Mouse (Mus musculus): ENCODE measurements around the gene Parl. TPM values are rescaled to one million over a fixed set of nuclear protein-coding genes. Genes with fewer than 3 reads are reported as not detected.

The Parl gene
- polyA plus RNA-seq (2012; rRNA removed), result 52.0 and 61.0 TPM in 2 replicates

DNA sequence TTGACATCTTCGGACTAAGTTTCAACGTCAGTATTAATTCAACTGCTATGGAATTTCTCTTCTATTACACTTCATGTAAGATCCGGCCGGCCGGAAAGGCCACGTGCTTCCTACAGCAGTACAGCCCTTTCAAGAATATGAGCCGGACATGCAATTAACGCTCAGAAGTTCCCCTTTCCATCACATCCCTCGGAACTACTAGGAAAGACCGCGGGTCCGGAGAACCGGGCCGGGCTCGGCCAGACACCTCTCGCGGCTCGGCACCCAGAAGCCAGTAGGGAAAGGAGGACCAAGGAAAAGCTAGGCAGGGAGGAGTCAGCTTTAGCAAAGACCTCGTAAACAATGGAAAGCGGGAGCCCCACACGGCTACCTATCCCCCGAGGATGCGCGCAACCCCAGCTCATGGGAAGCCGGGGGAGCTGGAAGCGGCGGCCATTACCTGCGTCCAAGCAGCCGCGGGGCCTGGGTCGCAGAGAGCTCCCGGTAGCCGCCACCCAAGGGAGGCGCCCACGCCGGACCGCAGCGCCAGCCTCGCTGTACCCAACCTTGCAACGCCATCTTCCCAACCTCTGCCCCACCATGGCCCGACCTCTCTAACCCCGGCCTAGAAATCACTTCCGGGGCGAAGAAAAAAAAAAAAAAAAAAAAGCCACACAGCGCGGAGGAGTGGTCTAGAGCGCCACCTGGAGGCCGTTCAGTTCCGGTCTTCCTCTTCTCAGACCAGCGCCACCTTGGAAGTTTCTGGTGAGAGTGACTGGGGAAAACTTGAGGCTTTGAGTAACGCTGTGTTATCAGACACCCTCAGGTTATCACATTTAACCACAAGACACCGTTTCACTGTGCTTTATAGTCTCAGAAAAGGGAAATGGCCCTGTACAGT lies at the start of gene Parl:
Gene Parl (minus strand): TSS at position 618 of the 880 bp plus-strand sequence.
- no peaks in the 10 kb centered on the region for H3K27me3 ChIP-seq (replicated peaks; ENCODE audit: control insufficient read depth, insufficient read depth, low read length)
- H3K27ac ChIP-seq (ENCODE audit: insufficient read depth, low read depth, low read length), result peak within 1 kb of the TSS; percentile 71
- H3K36me3 ChIP-seq (ENCODE audit: control insufficient read depth, insufficient read depth, low read length), result no peaks in the 10 kb centered on the region
- WGBS, result under 1% methylated on average over 52 of the region's 52 CpGs
- H3K4me1 ChIP-seq (ENCODE audit: control insufficient read depth, insufficient read depth, low read length), result peaks cover 12% of the 10 kb centered on the region
- TF ChIP-seq CTCF (conservative IDR thresholded peaks at IDR 0.05; ENCODE audit: insufficient read depth, insufficient read length, low read depth, low read length) (peak; percentile 80), POLR2A (IDR thresholded peaks at IDR 0.05; ENCODE audit: low read depth, low read length) (peak; percentile 31)
- peak within 1 kb of the TSS; percentile 93 for H3K4me3 ChIP-seq (ENCODE audit: insufficient read depth, low read depth, low read length)
- peak; percentile 88 for DNase-seq

DNA sequence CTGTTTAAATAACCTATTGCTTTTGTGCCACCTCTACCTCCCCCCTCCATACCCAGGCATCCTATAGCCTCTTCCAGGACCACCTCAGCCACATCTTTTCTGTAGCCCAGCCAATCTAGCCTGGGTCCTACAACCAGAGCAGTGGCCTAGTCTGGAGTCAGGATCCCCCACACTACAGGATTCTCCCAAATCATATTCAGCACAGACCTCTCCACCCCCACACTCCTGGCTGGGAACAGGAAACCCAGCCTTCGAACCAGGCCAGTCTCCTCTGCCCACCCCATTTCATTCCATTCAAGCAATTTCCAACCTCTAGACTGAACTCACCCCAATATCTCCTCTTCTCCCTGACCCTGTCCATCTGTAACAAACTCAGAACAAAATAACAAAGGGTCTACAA lies 43.3 kb upstream of the Parl start:
- Histone ChIP-seq H3K4me3 (ENCODE audit: insufficient read depth, low read depth, low read length) (no peak overlapping the region), H3K27me3 (replicated peaks; ENCODE audit: control insufficient read depth, insufficient read depth, low read length) (no peaks in the 10 kb centered on the region), H3K4me1 (ENCODE audit: control insufficient read depth, insufficient read depth, low read length) (no peaks in the 10 kb centered on the region), H3K36me3 (ENCODE audit: control insufficient read depth, insufficient read depth, low read length) (peaks cover 1% of the 10 kb centered on the region), H3K27ac (ENCODE audit: insufficient read depth, low read depth, low read length) (no peak overlapping the region)
- 73% methylated on average over 1 of the region's 1 CpGs for WGBS
- DNase-seq, result no peak
- TF ChIP-seq POLR2A (IDR thresholded peaks at IDR 0.05; ENCODE audit: low read depth, low read length), result no peak
- TF ChIP-seq CTCF (conservative IDR thresholded peaks at IDR 0.05; ENCODE audit: insufficient read depth, insufficient read length, low read depth, low read length), result no peak

GRCm38 (mm10) chr16:20338616-20339015 lies 36.4 kb upstream of the Parl start:
- Histone ChIP-seq H3K4me3 (ENCODE audit: insufficient read depth, low read depth, low read length) (no peak overlapping the region), H3K27me3 (replicated peaks; ENCODE audit: control insufficient read depth, insufficient read depth, low read length) (no peaks in the 10 kb centered on the region), H3K36me3 (ENCODE audit: control insufficient read depth, insufficient read depth, low read length) (peaks cover 5% of the 10 kb centered on the region; the same call in 1 of the 2 replicates), H3K27ac (ENCODE audit: insufficient read depth, low read depth, low read length) (no peak overlapping the region), H3K4me1 (ENCODE audit: control insufficient read depth, insufficient read depth, low read length) (no peaks in the 10 kb centered on the region)
- TF ChIP-seq CTCF (conservative IDR thresholded peaks at IDR 0.05; ENCODE audit: insufficient read depth, insufficient read length, low read depth, low read length), result no peak
- no peak for TF ChIP-seq POLR2A (IDR thresholded peaks at IDR 0.05; ENCODE audit: low read depth, low read length)
- DNase-seq, result no peak
- 92% methylated on average over 3 of the region's 3 CpGs for WGBS

GRCm38 (mm10) chr16:20334918-20335317 lies 32.7 kb upstream of the Parl start:
- TF ChIP-seq POLR2A (IDR thresholded peaks at IDR 0.05; ENCODE audit: low read depth, low read length) (no peak), CTCF (conservative IDR thresholded peaks at IDR 0.05; ENCODE audit: insufficient read depth, insufficient read length, low read depth, low read length) (no peak)
- Histone ChIP-seq H3K4me1 (ENCODE audit: control insufficient read depth, insufficient read depth, low read length) (no peaks in the 10 kb centered on the region), H3K27ac (ENCODE audit: insufficient read depth, low read depth, low read length) (no peak overlapping the region), H3K27me3 (replicated peaks; ENCODE audit: control insufficient read depth, insufficient read depth, low read length) (no peaks in the 10 kb centered on the region), H3K36me3 (ENCODE audit: control insufficient read depth, insufficient read depth, low read length) (peaks cover 3% of the 10 kb centered on the region), H3K4me3 (ENCODE audit: insufficient read depth, low read depth, low read length) (no peak overlapping the region)
- WGBS, result 95% methylated on average over 8 of the region's 8 CpGs
- no peak for DNase-seq

- no peak overlapping the region for H3K4me3 ChIP-seq (ENCODE audit: insufficient read depth, low read depth, low read length)
- no peaks in the 10 kb centered on the region for H3K27me3 ChIP-seq (replicated peaks; ENCODE audit: control insufficient read depth, insufficient read depth, low read length)
- 87% methylated on average over 5 of the region's 5 CpGs for WGBS
- no peaks in the 10 kb centered on the region; the same call in 1 of the 2 replicates for H3K36me3 ChIP-seq (ENCODE audit: control insufficient read depth, insufficient read depth, low read length)
- peak; percentile 13 for DNase-seq
- H3K4me1 ChIP-seq (ENCODE audit: control insufficient read depth, insufficient read depth, low read length), result no peaks in the 10 kb centered on the region
- no peak overlapping the region for H3K27ac ChIP-seq (ENCODE audit: insufficient read depth, low read depth, low read length)
- TF ChIP-seq POLR2A (IDR thresholded peaks at IDR 0.05; ENCODE audit: low read depth, low read length), result no peak
- TF ChIP-seq CTCF (conservative IDR thresholded peaks at IDR 0.05; ENCODE audit: insufficient read depth, insufficient read length, low read depth, low read length), result no peak
Measured at GRCm38 (mm10) chr16:20328306-20328705, 26.1 kb upstream of the Parl start.

- no peak within 1 kb of the TSS for H3K4me3 ChIP-seq (ENCODE audit: insufficient read depth, low read depth, low read length)
- no peak for TF ChIP-seq POLR2A (IDR thresholded peaks at IDR 0.05; ENCODE audit: low read depth, low read length)
- TF ChIP-seq CTCF (conservative IDR thresholded peaks at IDR 0.05; ENCODE audit: insufficient read depth, insufficient read length, low read depth, low read length), result no peak
- H3K36me3 ChIP-seq (ENCODE audit: control insufficient read depth, insufficient read depth, low read length), result no peaks in the 10 kb centered on the region
- H3K27ac ChIP-seq (ENCODE audit: insufficient read depth, low read depth, low read length), result no peak within 1 kb of the TSS
- DNase-seq, result peak; percentile 15
- no peaks in the 10 kb centered on the region for H3K4me1 ChIP-seq (ENCODE audit: control insufficient read depth, insufficient read depth, low read length)
- 49% methylated on average over 5 of the region's 5 CpGs for WGBS
- H3K27me3 ChIP-seq (replicated peaks; ENCODE audit: control insufficient read depth, insufficient read depth, low read length), result no peaks in the 10 kb centered on the region
Measured at GRCm38 (mm10) chr16:20325286-20325685, 23.1 kb upstream of the Parl start, which contains the start of gene Cyp2ab1. Gene Cyp2ab1, minus strand, starts transcription at chr16:20325404.

DNA sequence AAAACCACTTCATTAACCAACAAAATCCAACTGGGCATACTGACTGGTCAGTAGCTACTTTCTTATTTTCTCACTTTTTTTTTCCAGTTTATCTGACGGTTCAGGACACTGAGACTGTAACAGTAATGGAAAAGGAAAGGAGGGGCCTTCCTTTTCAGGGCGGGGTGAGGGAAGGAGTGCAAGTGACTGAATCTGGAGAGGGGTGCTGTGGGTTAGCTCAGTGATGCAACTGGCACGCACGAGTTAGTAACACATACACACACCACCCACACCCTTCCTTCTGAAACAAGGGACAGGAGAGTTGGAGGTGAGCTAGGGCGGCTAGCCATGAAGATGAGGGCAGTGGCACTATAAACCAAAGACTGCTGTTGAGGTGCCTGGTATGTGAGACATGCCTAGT lies 21.7 kb upstream of the Parl start:
- Histone ChIP-seq H3K27ac (ENCODE audit: insufficient read depth, low read depth, low read length) (no peak overlapping the region), H3K4me3 (ENCODE audit: insufficient read depth, low read depth, low read length) (no peak overlapping the region), H3K36me3 (ENCODE audit: control insufficient read depth, insufficient read depth, low read length) (no peaks in the 10 kb centered on the region), H3K4me1 (ENCODE audit: control insufficient read depth, insufficient read depth, low read length) (no peaks in the 10 kb centered on the region), H3K27me3 (replicated peaks; ENCODE audit: control insufficient read depth, insufficient read depth, low read length) (no peaks in the 10 kb centered on the region)
- WGBS, result 60% methylated on average over 5 of the region's 5 CpGs
- DNase-seq, result no peak
- no peak for TF ChIP-seq POLR2A (IDR thresholded peaks at IDR 0.05; ENCODE audit: low read depth, low read length)
- no peak for TF ChIP-seq CTCF (conservative IDR thresholded peaks at IDR 0.05; ENCODE audit: insufficient read depth, insufficient read length, low read depth, low read length)

Data from kidney, adult 2 months (tissue).